Mouse (Mus musculus): Measurements from ENCODE around the gene Arl5c.

Arl5c gene

DNA sequence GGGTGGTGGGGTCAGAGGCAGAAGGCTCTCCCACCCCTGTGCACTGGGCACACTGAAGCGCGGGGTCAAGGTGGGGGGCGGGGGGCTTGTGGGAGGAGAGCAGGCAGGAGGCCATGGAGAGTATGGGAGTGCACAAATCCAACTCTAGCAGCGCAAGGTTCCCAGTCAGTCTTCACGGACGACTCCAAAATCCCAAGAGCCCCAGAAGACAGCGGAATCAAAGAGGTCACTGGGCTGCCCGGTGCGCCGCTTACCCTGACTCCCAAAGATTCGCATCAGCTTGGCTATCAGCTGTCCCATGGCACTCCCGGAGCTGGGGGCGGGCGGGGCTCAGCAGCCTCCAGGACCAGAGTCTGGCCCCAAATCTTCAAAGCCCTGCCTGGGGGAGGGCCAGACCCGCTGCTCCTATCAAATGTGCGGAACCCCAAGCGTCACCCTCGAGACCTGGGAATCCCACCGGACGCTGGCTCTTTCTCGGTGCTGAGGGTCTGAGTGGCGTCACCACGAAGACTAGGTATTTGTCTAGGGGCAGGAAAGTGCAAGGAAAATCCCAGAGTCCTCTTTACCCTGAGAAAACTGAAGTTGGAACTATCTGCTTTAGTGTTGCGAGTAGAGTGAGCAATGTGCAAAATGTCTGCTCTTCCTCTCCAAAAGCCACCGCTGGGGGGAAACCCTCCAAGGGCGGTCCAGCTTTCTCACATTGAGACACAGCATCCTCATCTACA lies at the start of gene Arl5c:
Arl5c (minus strand) TSS at position 618 of the 725 bp plus-strand sequence.
- no peak for DNase-seq (ENCODE audit: low read depth, low spot score)

GRCm38 (mm10) chr11:98045596-98045995 lies 49.6 kb upstream of the Arl5c start:
- DNase-seq (ENCODE audit: low read depth, low spot score) = no peak

DNA sequence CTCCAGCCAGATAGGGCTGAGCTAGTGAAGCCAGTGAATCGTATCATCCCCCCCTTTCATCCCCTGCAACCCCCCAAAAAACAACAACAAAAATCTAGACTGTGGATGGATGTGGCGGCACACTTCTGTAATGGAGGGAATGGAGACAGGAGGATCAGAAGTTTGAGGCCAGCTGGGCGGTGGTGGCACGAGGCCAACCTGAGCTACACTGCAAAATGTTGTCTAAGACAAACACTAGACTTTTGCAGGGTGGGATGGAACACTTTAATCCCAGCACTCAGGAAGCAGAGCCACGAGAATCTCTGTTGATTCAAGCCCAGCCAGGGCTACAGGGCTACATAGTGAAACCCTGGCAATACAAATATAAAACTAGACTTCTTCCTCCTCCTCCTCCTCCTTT lies 48.1 kb upstream of the Arl5c start:
- no peak for DNase-seq (ENCODE audit: low read depth, low spot score)

DNA sequence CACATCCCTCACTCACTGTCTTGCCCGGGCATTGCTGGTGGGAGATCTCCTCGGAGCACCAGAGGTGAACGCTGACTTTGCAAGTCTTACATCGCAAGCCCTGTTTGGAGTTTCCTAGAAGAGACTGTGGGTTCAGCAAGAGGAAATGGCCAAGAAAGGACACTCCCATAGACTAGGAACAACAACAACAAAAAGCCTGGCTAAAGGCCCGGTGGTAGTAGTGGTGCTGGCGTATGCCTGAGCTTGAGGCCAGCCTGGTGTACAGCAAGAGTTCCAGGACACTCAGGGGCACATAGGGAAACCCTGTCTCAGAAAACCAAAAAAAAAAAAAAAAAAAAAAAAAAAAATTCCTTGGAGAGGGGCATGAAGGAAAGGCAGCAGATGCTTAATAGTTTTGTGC lies 46.8 kb upstream of the Arl5c start:
- DNase-seq (ENCODE audit: low read depth, low spot score) = no peak

- no peak for DNase-seq (ENCODE audit: low read depth, low spot score)
These were observed 45.0 kb upstream of the Arl5c start for GRCm38 (mm10) chr11:98040975-98041374.

GRCm38 (mm10) chr11:98037871-98038270 lies 41.9 kb upstream of the Arl5c start:
- DNase-seq (ENCODE audit: low read depth, low spot score) = peak; percentile 81

DNA sequence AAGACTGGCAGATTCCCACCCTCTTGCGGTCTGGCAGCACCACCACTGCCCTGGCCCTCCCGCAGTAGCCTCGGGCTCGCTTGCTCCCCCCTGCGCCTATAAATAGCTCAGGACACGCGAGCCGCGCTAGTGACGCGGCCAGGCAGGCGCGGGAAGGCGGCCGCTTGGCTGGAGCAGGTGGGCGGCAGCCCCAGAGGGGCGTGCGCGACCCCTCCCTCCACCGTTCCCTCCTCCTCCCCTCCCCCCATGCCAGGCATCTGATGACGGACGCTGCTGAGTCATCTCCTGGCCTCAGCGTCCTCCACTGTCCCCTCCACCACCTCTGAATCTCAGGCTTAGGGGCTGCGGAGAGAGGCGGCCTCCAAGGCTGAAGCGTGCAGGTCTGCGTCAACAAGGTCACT lies 40.0 kb upstream of the Arl5c start:
- no peak for DNase-seq (ENCODE audit: low read depth, low spot score)

- DNase-seq (ENCODE audit: low read depth, low spot score) = no peak
These were observed 38.9 kb upstream of the Arl5c start for GRCm38 (mm10) chr11:98034840-98035239.

DNA sequence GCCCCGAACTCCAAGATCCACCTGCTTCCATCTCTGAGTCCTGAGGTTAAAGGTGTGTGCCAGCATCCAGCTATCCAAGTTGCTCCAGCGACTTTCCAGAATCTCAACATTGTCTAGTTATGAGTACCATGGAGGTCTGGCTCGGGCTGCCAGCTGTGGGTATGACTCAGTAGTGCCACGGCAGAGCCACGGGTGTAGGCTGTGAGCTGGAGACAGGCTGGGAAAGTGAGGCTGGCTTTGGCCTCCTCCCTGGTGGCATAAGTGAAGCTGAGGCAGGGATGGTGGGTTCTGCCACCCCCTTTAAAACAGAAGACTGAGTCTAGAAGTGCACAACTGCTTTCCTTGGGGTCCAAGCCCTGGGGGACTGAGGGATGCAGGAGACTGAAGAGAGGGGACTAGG lies 38.1 kb upstream of the Arl5c start:
- DNase-seq (ENCODE audit: low read depth, low spot score) = no peak

DNA sequence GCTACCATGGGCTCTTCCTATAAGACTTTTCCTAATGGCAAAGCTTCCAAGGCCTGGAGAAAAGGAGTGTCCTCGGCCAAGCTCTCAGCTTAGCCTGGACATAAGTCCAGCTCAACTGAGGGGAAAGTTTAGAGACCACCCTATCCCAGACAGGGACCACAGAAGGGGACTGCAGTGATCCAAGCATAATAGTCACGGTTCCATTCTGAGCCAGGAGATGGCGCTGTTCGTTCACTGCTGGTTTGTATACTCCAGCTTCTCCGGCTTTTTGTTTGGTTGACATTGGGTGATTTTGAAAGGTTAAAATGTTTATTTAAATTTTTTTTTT lies 35.4 kb upstream of the Arl5c start:
- peak; percentile 64 for DNase-seq (ENCODE audit: low read depth, low spot score)

GRCm38 (mm10) chr11:98030701-98031442 lies 34.9 kb upstream of the Arl5c start:
- DNase-seq (ENCODE audit: low read depth, low spot score) = no peak

DNA sequence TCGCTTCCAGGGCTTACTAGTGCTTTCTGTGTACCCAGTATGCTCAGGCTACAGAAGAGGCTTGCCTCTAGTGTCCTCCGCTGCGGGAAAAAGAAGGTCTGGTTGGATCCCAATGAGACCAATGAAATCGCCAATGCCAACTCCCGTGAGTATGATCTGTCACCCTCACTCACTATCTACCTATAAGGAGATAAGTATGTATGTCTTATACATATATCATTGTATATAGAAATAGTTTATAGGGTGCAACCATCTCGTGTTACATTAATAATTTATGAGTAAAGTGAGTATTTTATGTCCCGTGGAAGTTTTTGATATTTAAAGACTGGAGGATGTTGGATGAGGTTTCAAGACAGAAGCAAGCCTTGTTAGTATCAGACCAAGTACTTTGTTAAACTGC lies 31.8 kb upstream of the Arl5c start:
- DNase-seq (ENCODE audit: low read depth, low spot score) = no peak

- DNase-seq (ENCODE audit: low read depth, low spot score) = no peak
These were observed 31.3 kb upstream of the Arl5c start for GRCm38 (mm10) chr11:98027297-98027688.

GRCm38 (mm10) chr11:98026570-98027296 lies 30.8 kb upstream of the Arl5c start, which contains the start of gene Rpl19:
TSS of gene Rpl19 (plus strand) at chr11:98026710.
- peak; percentile 85 for DNase-seq (ENCODE audit: low read depth, low spot score)

- DNase-seq (ENCODE audit: low read depth, low spot score) = no peak
These were observed 30.2 kb upstream of the Arl5c start for GRCm38 (mm10) chr11:98026248-98026569.

- no peak for DNase-seq (ENCODE audit: low read depth, low spot score)
These were observed 28.5 kb upstream of the Arl5c start for GRCm38 (mm10) chr11:98024516-98024915.

DNA sequence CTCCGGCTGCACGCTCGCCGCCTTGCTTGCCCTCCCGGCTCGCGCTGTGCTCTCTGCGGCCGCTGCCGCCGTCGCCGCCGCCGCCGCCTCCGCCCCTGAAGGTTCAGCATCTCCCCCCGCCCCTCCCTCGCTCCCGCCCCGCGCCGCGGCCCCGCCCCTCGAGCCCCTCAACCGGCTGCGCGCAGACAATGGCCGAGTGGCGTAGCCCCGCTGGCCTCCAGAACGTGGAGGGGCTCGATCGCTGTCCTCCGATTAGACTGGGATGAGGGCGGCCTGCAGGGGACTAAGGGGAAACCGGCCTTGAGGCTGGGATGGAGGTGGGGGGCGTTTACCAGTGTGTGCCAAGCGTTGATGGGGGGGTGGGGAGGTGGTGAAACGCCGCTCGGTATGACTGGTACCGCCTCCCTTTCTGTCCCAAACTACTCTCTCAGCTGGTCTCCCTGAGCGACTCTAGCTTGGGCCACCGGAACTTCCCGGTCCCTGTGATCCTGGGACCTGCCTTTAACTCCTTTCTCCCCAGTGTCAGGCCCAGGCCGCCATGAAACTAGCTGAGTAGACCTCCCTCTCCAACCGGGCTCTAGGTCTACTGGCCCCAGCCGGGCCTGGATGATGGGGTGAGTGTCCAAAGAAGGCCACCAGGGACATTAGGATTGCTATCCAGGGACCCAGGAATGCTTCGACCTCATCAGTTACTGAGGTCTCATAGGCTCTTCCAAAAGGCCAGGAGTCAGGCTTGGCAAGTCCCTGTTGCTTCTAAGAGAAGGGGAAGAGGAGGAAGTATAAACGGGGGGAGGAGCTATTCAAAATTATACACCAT lies 26.8 kb upstream of the Arl5c start, which contains the start of gene Cacnb1:
Cacnb1 (minus strand) TSS at position 480 of the 817 bp plus-strand sequence.
- no peak for DNase-seq (ENCODE audit: low read depth, low spot score)

- no peak for DNase-seq (ENCODE audit: low read depth, low spot score)
These were observed 26.2 kb upstream of the Arl5c start for GRCm38 (mm10) chr11:98022253-98022554.

- DNase-seq (ENCODE audit: low read depth, low spot score) = no peak
These were observed 25.7 kb upstream of the Arl5c start for GRCm38 (mm10) chr11:98021565-98022252.

DNA sequence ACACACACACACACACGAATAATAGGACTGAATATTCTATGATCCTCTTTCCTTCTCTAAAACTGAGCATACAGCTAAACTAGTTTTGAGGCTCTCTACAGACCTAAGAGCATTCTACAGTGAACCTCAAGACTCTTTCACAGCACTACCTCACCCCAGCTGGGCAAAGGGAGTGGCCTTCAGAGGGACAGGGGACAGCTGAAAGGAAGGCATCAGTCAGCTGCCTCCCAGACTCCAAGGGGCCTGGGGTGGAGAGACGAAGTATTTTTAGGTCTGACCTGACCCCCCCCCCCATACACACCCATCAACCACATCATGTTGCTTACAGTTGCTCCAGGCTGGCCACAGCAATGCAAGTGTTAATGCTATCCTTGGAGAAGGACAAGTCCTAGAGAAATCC lies 25.1 kb upstream of the Arl5c start:
- DNase-seq (ENCODE audit: low read depth, low spot score) = no peak

DNA sequence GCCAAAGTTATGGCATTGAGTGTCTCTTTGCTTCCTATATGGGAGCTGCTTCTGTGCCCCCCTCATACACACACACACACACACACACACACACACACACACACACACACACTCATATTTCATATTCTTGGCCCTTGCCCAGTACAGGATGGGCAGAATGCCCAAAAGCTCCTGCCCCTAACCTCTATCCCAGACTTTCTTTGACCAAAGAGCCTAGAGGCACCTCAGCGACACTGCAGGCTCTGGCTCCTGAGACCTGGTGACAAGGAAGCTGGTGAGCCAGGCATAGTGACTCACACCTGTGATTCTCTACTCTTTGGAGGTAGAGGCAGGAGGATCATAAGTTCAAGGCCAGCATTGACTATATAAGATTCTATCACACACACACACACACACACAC lies 24.7 kb upstream of the Arl5c start:
- DNase-seq (ENCODE audit: low read depth, low spot score) = no peak

Measured in telencephalon, adult 2 months (tissue).